Mouse (Mus musculus): Measurements from ENCODE around the gene Zfp786. TPM values are rescaled to one million over a fixed set of nuclear protein-coding genes. Genes with fewer than 3 reads are reported as not detected.

Zfp786 gene
- polyA plus RNA-seq, 1 experiment from 2014 or later: 1.9 TPM

- H3K4me3 ChIP-seq (replicated peaks; ENCODE audit: low read depth, low read length): no peak overlapping the region
- no peaks in the 10 kb centered on the region for H3K4me1 ChIP-seq (replicated peaks; ENCODE audit: insufficient read depth, low read length)
- no peaks in the 10 kb centered on the region for H3K9me3 ChIP-seq (replicated peaks; ENCODE audit: low read length)
- no peak overlapping the region for H3K27ac ChIP-seq
- no peaks in the 10 kb centered on the region for H3K27me3 ChIP-seq (ENCODE audit: insufficient read depth, low read length)
- no peak overlapping the region for H3K4me2 ChIP-seq (ENCODE audit: low read length)
- DNase-seq (ENCODE audit: low spot score) (no peak), ATAC-seq (replicated peaks; ENCODE audit: low FRiP score, low read depth) (no peak)
- no peak overlapping the region for H3K9ac ChIP-seq (ENCODE audit: low read depth, low read length)
- H3K36me3 ChIP-seq (ENCODE audit: insufficient read depth, low read length): no peaks in the 10 kb centered on the region
- TF ChIP-seq CTCF (IDR thresholded peaks at IDR 0.05; ENCODE audit: low read depth): no peak
- WGBS: 94% methylated on average over 1 of the region's 1 CpGs
Observed at GRCm38 (mm10) chr6:47842337-47842736, 11.7 kb upstream of the Zfp786 start.

- 97% methylated on average over 2 of the region's 2 CpGs for WGBS
- H3K4me2 ChIP-seq (ENCODE audit: low read length): no peak overlapping the region
- DNase-seq (ENCODE audit: low spot score) (no peak), ATAC-seq (replicated peaks; ENCODE audit: low FRiP score, low read depth) (no peak)
- H3K4me1 ChIP-seq (replicated peaks; ENCODE audit: insufficient read depth, low read length): no peaks in the 10 kb centered on the region
- H3K27ac ChIP-seq: no peak overlapping the region
- no peak overlapping the region for H3K4me3 ChIP-seq (replicated peaks; ENCODE audit: low read depth, low read length)
- no peak for TF ChIP-seq CTCF (IDR thresholded peaks at IDR 0.05; ENCODE audit: low read depth)
- no peak overlapping the region for H3K9ac ChIP-seq (ENCODE audit: low read depth, low read length)
- H3K36me3 ChIP-seq (ENCODE audit: insufficient read depth, low read length): no peaks in the 10 kb centered on the region
- H3K9me3 ChIP-seq (replicated peaks; ENCODE audit: low read length): no peaks in the 10 kb centered on the region
- H3K27me3 ChIP-seq (ENCODE audit: insufficient read depth, low read length): no peaks in the 10 kb centered on the region
Observed at GRCm38 (mm10) chr6:47841831-47842230, 11.2 kb upstream of the Zfp786 start.

DNA sequence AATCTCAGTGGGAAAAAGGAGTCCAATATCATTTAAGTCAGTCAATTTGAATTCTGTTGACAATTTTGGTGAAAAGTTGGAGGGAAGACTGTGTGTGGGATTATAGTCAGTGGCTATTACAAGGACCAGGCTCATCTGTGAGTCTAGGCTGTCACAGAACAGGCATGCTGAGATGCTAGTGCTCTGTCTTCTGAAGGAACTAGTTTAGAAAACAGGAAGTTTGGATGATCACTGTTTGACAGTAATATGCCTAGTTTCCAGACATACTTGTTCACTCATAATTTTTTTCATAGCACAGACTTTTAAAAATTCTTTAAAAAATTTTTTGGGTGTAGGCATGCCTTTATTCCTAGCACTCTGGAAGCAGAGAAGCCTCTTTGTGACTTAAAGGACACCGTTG, 10.4 kb upstream of the Zfp786 start:
- TF ChIP-seq CTCF (IDR thresholded peaks at IDR 0.05; ENCODE audit: low read depth): no peak
- no peaks in the 10 kb centered on the region for H3K4me1 ChIP-seq (replicated peaks; ENCODE audit: insufficient read depth, low read length)
- H3K4me2 ChIP-seq (ENCODE audit: low read length): no peak overlapping the region
- H3K27me3 ChIP-seq (ENCODE audit: insufficient read depth, low read length): no peaks in the 10 kb centered on the region
- no peaks in the 10 kb centered on the region for H3K36me3 ChIP-seq (ENCODE audit: insufficient read depth, low read length)
- H3K9me3 ChIP-seq (replicated peaks; ENCODE audit: low read length): no peaks in the 10 kb centered on the region
- no peak overlapping the region for H3K4me3 ChIP-seq (replicated peaks; ENCODE audit: low read depth, low read length)
- no peak overlapping the region for H3K27ac ChIP-seq
- H3K9ac ChIP-seq (ENCODE audit: low read depth, low read length): no peak overlapping the region
- DNase-seq (ENCODE audit: low spot score) (no peak), ATAC-seq (replicated peaks; ENCODE audit: low FRiP score, low read depth) (no peak)
- WGBS: 95% methylated on average over 1 of the region's 1 CpGs

DNA sequence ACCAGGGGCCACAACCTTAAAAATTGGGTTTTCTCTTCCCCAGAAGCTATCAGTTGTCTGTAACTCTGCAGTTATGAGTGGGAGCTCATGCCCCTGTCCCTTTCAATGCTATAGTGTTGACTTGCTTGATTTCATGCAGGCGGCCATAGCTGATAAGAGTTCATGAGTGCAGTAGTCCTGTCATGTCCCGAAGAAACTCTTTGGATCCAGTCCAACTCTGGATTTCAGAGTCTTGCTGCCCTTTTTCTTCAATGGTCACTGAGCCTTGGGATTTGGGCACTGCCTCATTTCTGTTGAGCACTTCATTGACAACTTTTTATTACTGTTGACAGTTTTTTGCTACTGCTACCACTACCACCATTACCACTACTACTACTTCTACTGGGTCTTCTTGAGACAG, 7.0 kb upstream of the Zfp786 start:
- Histone ChIP-seq H3K27me3 (ENCODE audit: insufficient read depth, low read length) (no peaks in the 10 kb centered on the region), H3K4me2 (ENCODE audit: low read length) (no peak overlapping the region), H3K4me1 (replicated peaks; ENCODE audit: insufficient read depth, low read length) (no peaks in the 10 kb centered on the region), H3K4me3 (replicated peaks; ENCODE audit: low read depth, low read length) (no peak overlapping the region), H3K36me3 (ENCODE audit: insufficient read depth, low read length) (no peaks in the 10 kb centered on the region), H3K27ac (no peak overlapping the region), H3K9ac (ENCODE audit: low read depth, low read length) (no peak overlapping the region), H3K9me3 (replicated peaks; ENCODE audit: low read length) (no peaks in the 10 kb centered on the region)
- TF ChIP-seq CTCF (IDR thresholded peaks at IDR 0.05; ENCODE audit: low read depth): no peak
- ATAC-seq (replicated peaks; ENCODE audit: low FRiP score, low read depth): no peak
- no peak for DNase-seq (ENCODE audit: low spot score)
- 67% methylated on average over 2 of the region's 2 CpGs for WGBS

GRCm38 (mm10) chr6:47835984-47836521, 5.4 kb upstream of the Zfp786 start:
- DNase-seq (ENCODE audit: low spot score) (peak; percentile 73), ATAC-seq (replicated peaks; ENCODE audit: low FRiP score, low read depth) (peak; percentile 79)
- WGBS: under 1% methylated on average over 49 of the region's 49 CpGs
- Histone ChIP-seq H3K27ac (peak overlapping the region; percentile 97), H3K4me2 (ENCODE audit: low read length) (peak overlapping the region; percentile 78), H3K4me1 (replicated peaks; ENCODE audit: insufficient read depth, low read length) (no peaks in the 10 kb centered on the region), H3K36me3 (ENCODE audit: insufficient read depth, low read length) (no peaks in the 10 kb centered on the region), H3K9ac (ENCODE audit: low read depth, low read length) (peak overlapping the region; percentile 93), H3K9me3 (replicated peaks; ENCODE audit: low read length) (no peaks in the 10 kb centered on the region), H3K27me3 (ENCODE audit: insufficient read depth, low read length) (no peaks in the 10 kb centered on the region), H3K4me3 (replicated peaks; ENCODE audit: low read depth, low read length) (peak overlapping the region; percentile 83)
- TF ChIP-seq CTCF (IDR thresholded peaks at IDR 0.05; ENCODE audit: low read depth): no peak

GRCm38 (mm10) chr6:47835482-47835983, 4.9 kb upstream of the Zfp786 start, which contains the start of gene Zfp398:
Gene Zfp398, plus strand, starts transcription at chr6:47835661.
- Histone ChIP-seq H3K27me3 (ENCODE audit: insufficient read depth, low read length) (no peaks in the 10 kb centered on the region), H3K27ac (peak within 1 kb of the TSS; percentile 97), H3K4me3 (replicated peaks; ENCODE audit: low read depth, low read length) (peak within 1 kb of the TSS; percentile 83), H3K4me2 (ENCODE audit: low read length) (peak within 1 kb of the TSS; percentile 78), H3K9me3 (replicated peaks; ENCODE audit: low read length) (no peaks in the 10 kb centered on the region), H3K4me1 (replicated peaks; ENCODE audit: insufficient read depth, low read length) (no peaks in the 10 kb centered on the region), H3K36me3 (ENCODE audit: insufficient read depth, low read length) (no peaks in the 10 kb centered on the region), H3K9ac (ENCODE audit: low read depth, low read length) (peak within 1 kb of the TSS; percentile 93)
- peak; percentile 96 for DNase-seq (ENCODE audit: low spot score)
- WGBS: 0% methylated on average over 52 of the region's 52 CpGs
- TF ChIP-seq CTCF (IDR thresholded peaks at IDR 0.05; ENCODE audit: low read depth): peak; percentile 99
- ATAC-seq (replicated peaks; ENCODE audit: low FRiP score, low read depth): peak; percentile 95

GRCm38 (mm10) chr6:47832220-47832619, 1.6 kb upstream of the Zfp786 start:
- Histone ChIP-seq H3K36me3 (ENCODE audit: insufficient read depth, low read length) (no peaks in the 10 kb centered on the region), H3K27ac (no peak overlapping the region), H3K4me2 (ENCODE audit: low read length) (no peak overlapping the region), H3K27me3 (ENCODE audit: insufficient read depth, low read length) (no peaks in the 10 kb centered on the region), H3K9me3 (replicated peaks; ENCODE audit: low read length) (no peaks in the 10 kb centered on the region), H3K4me3 (replicated peaks; ENCODE audit: low read depth, low read length) (no peak overlapping the region), H3K4me1 (replicated peaks; ENCODE audit: insufficient read depth, low read length) (no peaks in the 10 kb centered on the region), H3K9ac (ENCODE audit: low read depth, low read length) (no peak overlapping the region)
- DNase-seq (ENCODE audit: low spot score) (no peak), ATAC-seq (replicated peaks; ENCODE audit: low FRiP score, low read depth) (no peak)
- TF ChIP-seq CTCF (IDR thresholded peaks at IDR 0.05; ENCODE audit: low read depth): no peak
- 81% methylated on average over 1 of the region's 1 CpGs for WGBS
